Mouse (Mus musculus): Measurements from ENCODE around the gene Dnajc11.

Gene Dnajc11

DNA sequence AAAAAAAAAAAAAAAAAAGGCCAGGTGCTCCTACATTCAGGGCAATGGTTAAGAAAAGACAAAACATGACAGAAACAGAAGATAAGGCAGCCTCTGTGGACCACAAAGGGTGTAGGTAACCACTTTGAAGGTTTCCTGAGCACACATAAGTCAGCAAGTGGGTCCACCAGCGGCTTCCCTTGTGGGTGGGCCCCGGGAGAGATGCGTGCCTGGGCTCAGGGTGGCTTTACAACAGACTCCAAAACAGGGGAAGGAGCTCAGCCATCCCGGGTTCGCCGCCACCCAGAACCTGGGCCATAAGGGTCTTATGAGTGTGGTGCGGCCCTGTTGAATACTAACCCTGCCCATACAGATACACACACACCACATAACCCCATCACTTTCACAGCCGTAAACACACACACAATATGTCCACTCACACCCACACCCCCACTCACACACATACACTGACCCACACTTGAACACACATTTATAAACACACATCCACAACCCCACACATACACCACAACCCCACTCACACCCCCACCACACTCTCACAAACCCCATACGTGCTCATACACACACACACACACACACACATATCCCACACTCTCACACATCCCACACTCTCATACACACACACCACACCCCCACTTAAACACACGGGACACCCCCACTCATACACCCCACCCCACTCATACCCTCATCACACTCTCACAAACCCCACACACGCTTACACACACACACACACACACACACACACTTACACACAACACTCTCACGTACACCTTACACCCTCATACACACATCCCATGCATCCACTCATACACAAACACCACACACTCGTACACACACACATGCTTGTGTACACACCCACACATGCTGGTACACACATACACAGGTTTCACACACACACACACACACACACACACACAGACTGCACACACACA lies 651 bp upstream of the Dnajc11 start:
- no peak for DNase-seq (ENCODE audit: low spot score)

DNA sequence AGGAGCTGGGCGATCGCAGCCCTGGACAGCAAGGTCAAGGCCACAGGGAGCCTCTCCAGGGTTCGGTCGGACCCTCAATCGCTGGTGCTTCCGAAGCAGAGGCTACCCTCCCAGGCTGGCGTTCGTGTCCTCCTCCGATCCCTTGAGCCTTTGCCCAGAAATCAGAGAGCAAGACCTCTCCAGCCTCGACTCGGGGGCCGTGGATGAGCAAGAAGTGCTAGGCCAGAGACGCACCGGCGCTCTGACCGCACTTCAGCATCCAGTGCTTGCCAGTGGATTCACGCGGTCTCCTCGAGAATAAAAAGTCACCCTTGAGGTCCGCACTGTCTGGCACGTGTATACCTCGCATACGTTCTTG lies 703 bp downstream of the Dnajc11 start:
- DNase-seq (ENCODE audit: low spot score) = no peak

DNA sequence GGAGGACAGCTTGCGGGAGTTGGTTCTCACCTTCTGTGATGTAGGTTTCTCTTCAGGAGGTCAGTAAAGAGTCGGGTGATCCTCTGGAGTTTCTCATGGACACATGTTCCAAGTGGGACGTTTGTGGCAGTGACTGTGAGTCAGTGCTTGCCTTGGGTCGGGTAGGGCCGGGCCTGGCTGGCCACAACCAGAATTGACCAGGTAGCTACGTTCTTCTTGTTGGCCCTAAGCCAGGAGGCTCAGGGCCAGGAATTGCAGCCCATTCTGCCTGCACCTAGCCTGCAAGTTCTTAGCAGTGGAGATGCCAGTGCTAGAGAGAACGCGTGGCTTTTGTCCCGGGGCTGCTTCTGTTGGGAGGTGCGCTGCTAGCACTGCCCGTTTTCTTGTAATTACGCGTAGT lies 4.0 kb downstream of the Dnajc11 start:
- DNase-seq (ENCODE audit: low spot score) = no peak

DNA sequence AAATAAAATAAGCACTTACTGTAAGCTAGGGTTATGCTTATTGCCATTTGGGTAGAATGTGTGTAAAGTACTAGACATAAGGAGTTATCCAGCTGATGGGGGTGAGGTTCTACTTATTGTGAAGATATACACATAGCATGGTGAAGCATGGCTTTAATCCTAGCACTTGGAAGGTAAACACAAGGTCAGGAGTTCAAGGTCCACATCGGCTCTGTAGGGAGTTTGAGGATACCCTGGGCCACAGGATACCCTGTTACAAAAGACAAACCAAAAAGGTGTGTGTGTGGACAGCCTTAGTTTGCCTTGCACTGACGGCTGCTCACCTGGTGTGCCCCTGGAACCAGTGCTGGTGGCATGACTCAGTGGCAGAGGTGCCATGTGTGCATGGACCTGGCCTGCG lies 4.6 kb downstream of the Dnajc11 start:
- no peak for DNase-seq (ENCODE audit: low spot score)

DNA sequence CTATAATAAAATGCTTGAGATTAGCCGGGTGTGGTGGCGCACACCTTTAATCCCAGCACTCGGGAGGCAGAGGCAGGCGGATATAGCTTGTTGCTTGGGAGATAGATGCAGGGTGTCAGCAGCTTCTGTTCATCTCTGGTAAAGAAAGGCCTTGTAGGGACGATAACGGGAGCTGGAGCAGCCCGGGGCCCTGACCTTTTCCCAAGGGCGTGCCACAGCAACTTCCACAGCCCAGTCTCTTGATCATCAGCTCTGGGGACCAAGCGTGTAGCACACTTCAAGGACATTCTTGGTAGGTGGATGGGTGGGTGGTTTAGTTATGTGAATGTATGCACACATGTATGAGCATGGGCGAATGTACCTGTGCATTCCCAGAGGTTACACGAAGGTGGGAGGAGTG lies 12.7 kb downstream of the Dnajc11 start:
- DNase-seq (ENCODE audit: low spot score) = no peak

DNA sequence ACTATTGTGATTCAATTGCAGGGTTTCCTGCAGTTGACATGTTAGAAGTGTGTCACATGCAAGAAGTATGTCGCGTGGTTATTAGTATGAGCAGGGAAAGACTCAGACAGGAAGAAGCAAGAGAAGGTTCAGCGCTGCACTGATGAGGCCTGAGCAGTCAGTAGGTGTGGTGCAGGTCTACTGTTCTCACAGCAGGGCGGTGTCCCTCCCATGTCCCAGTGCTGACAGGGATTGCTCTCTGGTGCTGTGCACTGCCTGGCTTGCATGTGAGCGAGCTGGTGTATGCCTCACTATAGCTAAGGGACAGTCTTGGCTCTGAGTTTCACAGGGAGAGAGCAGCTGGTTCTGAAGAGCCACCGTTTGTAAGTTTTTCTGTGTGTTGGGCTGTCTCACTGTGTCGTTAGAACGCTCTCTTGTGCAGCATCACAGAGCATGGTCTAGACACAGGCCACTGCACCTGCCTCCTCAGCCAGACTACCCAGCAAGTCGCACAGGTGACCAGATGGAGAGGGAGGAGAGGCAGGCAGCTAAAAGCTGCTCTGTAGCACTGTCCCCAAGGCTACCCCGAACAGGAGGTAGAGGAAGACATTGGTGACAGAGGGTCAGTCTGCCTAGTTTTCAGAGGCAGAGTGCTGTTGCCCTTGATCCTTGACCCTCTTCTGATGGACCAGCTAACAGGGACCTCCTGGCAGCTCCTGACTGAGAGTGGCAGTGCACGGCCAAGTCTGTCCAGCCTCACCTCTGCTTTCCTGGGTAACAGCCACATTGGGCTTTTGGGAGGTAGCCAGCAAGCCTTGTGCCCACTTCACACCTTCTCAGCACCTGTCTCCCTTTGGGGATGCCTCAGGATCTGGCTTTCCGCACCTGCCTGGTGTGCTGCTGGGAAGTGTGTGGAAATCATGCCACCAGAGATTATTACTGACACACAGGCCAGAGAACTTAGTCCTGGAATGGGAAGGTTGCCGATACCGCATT lies 15.3 kb downstream of the Dnajc11 start:
- DNase-seq (ENCODE audit: low spot score) = no peak

DNA sequence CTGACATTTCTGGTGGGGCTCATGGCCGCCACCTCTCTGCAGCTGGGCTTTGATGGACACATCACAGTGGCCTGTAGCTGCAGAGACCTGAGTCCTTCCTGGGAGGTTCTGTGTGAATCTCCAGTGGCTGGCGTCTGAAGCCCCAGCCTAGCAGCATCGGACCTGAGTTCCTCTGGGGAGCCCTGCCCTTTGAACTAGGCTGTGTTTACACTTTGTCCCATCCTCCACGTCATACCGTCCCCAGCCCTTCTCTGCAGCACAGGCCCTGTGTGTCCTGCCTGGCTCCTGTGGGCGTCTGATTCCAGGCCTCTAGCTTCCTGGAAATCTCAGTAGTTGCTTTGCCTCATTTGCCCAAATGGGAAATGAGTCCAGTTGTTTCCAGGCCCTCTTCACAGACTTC lies 19.7 kb downstream of the Dnajc11 start:
- no peak for DNase-seq (ENCODE audit: low spot score)

DNA sequence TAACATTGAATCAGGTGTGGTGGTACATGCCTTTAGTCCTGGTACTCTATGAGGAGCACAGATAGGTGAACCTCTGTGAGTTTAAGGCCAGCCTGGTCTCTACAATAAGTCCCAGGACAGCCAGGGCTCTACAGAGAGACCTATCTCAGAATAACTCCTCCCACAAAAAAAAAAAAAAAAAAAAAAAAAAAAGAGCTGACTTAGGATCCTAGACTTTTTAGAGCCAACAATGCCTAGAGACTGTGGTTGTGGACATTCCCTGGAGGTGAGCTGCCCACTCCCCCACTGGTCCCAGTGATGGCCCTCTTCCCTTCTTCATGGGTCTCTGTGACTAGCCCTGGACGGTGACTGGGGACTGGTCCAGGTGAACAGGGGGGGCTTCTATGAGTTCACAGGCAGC lies 22.3 kb downstream of the Dnajc11 start:
- no peak for DNase-seq (ENCODE audit: low spot score)

DNA sequence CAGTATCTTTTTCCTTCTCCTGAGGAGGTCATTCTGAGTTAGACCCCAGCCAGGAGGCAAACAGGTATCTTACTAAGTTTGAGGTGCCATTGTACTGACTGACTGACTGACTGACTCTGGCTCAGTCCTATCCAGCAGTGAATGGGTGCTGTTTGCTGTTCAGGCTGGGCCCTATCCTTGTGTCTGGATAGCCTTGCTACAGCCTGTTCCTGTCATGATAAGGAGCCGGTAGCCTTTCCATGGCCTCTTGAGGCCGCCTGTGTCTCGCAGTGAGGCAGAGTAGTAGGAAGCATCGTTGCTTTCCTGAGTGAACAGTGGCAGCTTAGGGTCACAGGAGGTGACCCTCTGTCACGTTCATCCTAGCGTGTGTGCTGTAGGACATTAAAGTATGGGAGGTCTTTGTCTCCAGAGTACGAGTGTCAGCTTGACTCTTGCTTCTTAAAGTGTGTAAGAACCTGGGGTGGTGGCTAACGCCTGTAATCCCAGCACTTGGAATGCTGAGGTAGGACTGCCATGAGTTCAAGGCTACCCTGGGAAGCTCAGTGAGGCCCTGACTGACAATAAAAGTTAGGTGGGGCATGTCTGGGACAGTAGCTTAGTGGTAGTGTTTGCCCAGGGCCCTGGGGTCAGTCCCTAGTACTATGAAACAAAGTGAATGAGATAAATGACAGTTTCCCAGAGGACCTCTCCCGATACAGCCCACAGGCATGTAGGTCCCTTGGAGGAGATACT lies 24.3 kb downstream of the Dnajc11 start:
- DNase-seq (ENCODE audit: low spot score) = no peak

DNA sequence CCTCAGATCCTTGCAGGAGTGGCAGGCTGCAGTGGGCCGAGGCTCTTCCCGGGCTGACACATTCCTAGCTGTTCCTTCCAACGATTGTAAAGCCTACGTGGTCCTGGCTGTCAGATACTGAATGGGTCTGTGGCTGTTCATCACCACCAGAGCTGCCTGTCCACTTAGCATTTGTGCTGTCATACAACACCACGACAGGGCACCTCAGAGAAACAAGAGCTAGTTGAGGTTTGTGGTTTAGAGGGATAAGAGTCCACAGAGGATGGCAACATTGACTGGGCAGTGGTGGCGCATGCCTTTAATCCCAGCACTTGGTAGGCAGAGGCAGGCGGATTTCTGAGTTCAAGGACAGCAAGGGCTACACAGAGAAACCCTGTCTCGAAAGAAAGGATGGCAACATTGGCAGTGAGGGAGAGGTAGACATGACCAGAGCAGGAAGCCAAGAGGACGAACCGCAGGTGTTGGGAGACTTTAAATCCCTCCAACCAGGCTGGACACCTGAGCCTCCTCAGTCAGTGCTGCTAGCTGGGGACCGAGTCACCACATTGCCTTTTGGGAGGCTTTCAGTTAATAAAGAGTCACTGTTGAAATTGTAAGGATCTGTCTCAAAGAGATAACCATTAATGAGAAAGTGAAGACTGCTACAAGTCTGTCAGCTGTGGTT lies 26.5 kb downstream of the Dnajc11 start:
- no peak for DNase-seq (ENCODE audit: low spot score)

DNA sequence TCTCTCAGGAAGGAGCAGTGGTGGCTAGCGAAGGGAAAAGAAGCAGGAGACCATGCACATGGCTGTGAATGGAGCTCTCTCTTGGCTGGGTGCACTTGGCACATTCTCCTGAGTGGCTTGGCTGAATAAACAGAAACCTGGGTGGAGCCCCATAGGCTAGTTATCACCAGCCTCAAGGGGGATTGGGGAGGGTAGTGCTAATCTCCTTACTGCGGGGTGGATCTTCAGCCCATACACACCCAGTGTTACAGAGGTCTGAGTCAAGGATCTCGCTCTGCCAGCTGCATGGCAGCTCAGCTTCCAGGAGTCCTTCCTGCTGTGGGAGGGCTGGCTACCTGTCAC lies 27.0 kb downstream of the Dnajc11 start:
- DNase-seq (ENCODE audit: low spot score) = no peak

DNA sequence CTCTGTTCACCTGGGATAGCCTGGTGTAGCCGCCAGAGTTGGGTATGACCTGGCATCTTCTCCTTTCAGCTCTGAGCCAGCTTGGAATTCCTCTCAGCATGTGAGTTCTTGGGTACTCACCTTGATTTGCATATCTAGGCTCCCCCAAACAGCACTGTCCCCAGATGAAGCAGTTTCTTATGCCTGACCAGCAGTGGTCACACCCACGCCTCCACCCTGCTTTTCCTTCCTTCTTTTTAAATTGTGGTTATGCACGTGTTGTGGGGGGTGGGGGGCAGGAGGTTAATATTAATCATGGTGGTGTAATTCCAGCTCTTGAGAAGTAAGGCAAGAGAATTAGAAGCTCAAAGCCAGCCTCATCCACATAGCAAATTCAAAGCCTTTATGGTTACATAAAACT lies 29.3 kb downstream of the Dnajc11 start:
- no peak for DNase-seq (ENCODE audit: low spot score)

DNA sequence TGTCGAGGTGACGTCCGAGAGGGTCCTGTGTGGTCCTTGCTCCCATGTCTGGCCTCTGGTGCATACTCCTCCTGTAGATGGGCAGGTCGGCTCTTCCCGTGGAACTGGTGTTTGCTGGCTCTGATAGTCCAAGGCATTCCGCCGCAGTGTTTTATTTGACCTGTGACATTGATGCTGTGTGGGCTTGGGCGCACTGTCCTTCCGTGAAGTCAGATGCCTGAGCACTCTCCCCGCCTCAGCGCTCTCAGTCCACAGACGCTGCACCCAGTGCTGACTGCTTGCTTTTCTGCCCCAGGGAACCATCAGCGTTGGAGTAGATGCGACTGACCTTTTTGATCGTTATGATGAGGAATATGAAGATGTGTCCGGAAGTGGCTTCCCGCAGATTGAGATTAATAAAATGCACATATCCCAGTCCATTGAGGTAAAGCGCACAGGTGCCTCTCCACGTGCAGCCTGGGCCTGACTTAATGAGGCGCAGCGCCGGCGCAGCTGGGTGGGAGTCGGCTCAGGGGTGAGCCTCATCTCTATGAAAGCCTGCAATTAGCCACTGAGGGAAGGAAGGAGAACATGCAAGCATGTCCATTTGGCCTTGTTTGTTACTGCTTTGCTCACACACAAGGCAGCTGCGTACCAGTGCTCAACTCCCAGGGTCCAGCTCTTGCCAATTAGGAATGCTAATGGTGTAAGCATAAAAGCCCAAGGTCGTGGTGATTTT lies 34.9 kb downstream of the Dnajc11 start:
- no peak for DNase-seq (ENCODE audit: low spot score)

DNA sequence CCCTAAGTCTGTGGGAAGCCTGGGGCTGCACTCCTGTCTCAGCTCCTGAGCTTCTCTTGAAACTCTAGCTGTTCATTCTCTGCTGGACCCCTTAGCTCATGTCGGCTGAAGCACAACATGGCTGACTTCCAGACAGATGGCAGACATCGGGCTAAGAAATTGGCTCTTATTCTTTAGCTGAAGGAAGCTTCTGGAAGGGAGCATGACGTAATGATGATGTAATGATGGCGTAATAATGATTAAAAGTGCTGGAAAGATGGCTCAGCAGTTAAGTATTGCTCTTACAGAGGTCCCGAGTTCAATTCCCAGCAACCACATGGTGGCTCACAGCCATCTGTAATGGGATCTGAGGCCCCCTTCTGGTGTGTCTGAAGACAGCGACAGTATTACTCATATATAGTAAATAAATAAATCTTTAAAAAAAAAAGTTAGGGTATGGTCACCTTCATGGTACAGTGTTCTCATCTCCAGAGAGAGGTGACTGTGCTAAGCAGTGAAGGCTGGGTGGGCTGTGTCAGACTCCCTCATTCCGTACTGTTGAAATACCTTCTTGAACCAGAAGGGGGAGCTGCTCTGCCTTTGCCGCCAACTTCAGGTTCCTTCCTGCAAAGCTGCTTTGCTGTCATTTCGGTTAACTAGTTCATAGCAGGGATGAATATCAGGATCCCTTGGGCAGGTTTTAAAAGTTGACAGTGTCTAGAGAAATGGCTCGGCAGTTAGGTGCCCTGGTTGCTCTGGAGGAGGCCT lies 38.9 kb downstream of the Dnajc11 start:
- DNase-seq (ENCODE audit: low spot score) = no peak

DNA sequence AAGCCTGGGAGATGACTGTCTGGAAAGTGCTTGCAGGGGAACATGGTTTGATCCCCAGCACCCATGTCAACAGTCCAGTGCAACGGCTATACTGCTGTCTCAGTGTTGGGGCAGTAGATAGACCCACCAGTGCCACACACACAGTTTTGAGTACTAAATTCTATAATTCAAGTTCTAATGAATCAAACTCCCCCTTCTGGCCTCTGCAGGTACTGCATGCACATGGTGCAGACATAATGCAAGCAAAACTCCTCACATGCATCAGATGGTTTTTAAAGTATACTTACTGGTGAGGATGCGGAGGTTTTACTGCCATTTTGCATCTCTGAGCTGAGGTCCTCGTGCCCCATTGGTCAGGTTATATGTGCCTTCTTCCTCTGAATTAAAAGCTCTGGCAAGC lies 42.0 kb downstream of the Dnajc11 start:
- DNase-seq (ENCODE audit: low spot score) = no peak

DNA sequence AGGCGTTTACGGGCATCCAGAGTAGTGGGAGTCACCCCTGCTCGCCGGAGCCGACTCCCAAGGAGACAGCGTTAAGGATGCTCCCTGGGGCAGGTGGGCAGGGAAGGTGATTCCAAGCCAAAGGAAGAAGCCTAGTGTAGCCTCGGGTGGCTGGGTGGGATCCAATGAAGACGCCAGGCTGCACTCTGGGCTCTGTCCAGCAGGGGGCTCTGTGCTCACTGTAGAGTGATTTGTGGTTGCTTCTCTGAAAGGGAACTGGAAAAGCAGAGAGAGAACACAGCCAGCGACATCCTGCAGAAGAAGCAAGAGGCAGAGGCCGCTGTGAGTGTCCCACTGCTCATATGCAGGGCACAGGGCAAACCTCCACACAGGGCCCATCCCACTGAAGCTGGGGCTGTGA lies 44.3 kb downstream of the Dnajc11 start:
- peak; percentile 49 for DNase-seq (ENCODE audit: low spot score)

DNA sequence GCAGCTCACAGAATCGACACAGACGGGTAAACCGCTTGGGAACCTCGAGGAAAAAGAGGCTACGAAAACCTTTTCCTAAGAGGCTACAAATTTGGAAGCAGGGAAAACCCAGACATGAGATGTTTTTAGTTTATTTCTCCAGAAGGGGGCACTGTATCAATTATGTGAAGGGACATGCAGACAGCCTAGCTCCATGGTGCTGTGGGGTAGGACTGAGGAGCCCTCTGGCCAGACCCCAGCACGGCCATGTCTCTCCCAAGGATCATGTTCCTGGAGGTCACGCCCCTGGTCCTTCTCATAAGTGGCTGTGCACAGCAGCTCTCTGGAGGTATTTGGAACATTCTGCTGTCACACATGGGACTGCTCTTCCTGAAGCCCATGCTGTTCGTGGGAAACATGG lies 47.2 kb downstream of the Dnajc11 start:
- DNase-seq (ENCODE audit: low spot score) = no peak

DNA sequence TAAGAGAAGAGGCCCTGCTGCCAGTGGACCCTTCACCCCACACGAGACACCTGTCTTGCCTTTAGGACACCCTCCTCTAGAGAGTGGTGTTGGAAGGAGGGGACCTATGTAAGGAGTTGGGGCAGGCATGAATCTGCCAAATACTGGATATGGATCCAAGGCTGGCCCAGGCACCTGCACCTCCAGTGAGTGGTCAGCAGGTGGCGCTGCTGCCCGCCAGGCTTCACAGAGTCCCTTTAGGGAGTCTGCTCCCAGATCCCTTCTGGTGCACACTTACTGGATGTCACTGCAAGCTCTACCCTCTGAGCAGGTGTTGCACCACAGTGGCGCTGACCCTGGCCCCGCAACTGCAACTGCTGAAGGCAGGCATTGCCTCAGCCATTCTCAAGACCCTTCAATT lies 47.9 kb downstream of the Dnajc11 start:
- peak; percentile 41 for DNase-seq (ENCODE audit: low spot score)

DNA sequence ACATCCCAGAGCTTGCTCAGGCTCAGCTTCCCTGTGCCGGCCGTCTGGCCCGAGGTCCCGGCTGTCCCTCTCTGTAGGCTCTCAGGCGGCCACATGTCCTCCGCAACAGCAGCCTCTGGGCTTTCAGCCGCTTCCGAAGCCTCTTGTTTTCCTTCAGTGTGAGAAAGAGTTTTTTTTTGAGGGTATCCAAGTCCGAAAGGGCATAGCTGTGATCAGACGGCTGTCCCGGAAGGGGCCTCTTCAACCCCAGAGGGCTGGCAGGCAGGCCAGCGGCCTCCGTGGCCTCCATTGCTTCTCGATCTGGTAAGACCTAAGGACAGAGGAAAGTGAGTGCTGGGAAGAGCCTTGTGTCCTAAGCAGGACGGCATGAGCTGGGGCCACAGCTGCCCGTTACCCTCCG lies 49.6 kb downstream of the Dnajc11 start:
- no peak for DNase-seq (ENCODE audit: low spot score)

DNA sequence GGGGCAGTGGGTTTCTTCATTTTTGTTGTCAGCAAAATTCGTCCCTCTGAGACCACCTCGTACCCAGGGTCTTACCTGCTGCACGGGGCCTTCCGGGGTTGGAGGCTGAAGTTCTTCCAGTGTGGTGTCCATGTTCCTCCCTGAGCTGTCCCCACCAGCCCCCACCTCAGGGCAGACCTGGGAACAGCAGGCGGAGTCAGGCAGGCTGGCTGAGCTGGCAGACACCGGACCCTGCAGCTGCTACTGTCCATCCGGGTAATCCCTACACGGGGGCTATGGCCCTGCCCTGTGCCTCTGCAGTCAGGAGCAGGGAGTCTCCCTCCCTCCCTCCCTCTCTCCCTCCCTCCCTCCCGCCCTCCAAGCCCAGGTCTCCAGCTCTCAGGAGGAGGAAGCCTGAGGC lies 50.1 kb downstream of the Dnajc11 start:
- DNase-seq (ENCODE audit: low spot score) = no peak

DNA sequence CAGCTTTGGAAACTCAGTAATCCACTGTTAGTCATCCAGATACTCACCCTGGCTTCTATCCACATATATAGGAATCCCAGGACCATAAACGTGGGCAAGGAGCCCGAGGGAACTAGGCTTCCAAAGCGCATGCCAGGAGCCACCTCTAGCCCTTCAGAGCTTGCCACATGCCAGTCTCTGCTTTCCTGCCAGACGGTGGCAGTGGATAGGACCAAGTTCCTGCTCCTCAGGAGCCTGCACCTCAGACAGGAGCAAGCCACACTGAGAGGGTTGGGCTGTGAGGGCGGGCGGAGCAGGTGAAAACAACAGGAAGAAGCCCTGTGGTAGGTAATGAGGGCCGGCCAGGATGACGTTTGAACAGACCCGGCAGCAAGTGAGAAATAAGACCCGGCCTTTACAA lies 52.4 kb downstream of the Dnajc11 start:
- no peak for DNase-seq (ENCODE audit: low spot score)
